Mouse (Mus musculus): ENCODE measurements at regions not wholly inside any gene's neighbourhood (a gene's known extent, or its start where the extent isn't known, plus 50 kb on each side); places are given as distances from the start of the nearest gene placed in this dataset.
A peak's percentile ranks its signal among the peaks of the same experiment; 100 is the strongest.

- DNase-seq (ENCODE audit: low spot score in 2 of 2) = no peak
These were observed 284.3 kb downstream of the 3100002H09Rik start for GRCm38 (mm10) chr4:124326301-124326700.

GRCm38 (mm10) chr4:124323589-124323988 is 287.0 kb downstream of the 3100002H09Rik start:
- no peak for DNase-seq (ENCODE audit: low spot score in 2 of 2)

- DNase-seq (ENCODE audit: low spot score in 2 of 2) = no peak
These were observed 289.4 kb downstream of the 3100002H09Rik start for GRCm38 (mm10) chr4:124321221-124321620.

- no peak for DNase-seq (ENCODE audit: low spot score in 2 of 2)
These were observed 293.6 kb downstream of the 3100002H09Rik start for GRCm38 (mm10) chr4:124317042-124317441.

- DNase-seq (ENCODE audit: low spot score in 2 of 2) = no peak
These were observed 298.9 kb downstream of the 3100002H09Rik start for GRCm38 (mm10) chr4:124311657-124312056.

- no peak for DNase-seq (ENCODE audit: low spot score in 2 of 2)
These were observed 300.0 kb downstream of the 3100002H09Rik start for GRCm38 (mm10) chr4:124310594-124310993.

GRCm38 (mm10) chr4:124305871-124306555 is 304.6 kb downstream of the 3100002H09Rik start:
- DNase-seq (ENCODE audit: low spot score in 2 of 2) = no peak

GRCm38 (mm10) chr4:124302950-124303349 is 307.7 kb downstream of the 3100002H09Rik start:
- peak in 1 of 2 experiments; percentile 23 for DNase-seq (ENCODE audit: low spot score in 2 of 2)

GRCm38 (mm10) chr4:124298667-124299437 is 311.8 kb downstream of the 3100002H09Rik start:
- DNase-seq (ENCODE audit: low spot score in 2 of 2) = no peak

- DNase-seq (ENCODE audit: low spot score in 2 of 2) = no peak
These were observed 318.3 kb downstream of the 3100002H09Rik start for GRCm38 (mm10) chr4:124292254-124292653.

GRCm38 (mm10) chr4:124291767-124292166 is 318.8 kb downstream of the 3100002H09Rik start:
- DNase-seq (ENCODE audit: low spot score in 2 of 2) = no peak

- no peak for DNase-seq (ENCODE audit: low spot score in 2 of 2)
These were observed 323.1 kb downstream of the 3100002H09Rik start for GRCm38 (mm10) chr4:124287471-124287870.

GRCm38 (mm10) chr4:124278681-124279080 is 331.9 kb downstream of the 3100002H09Rik start:
- no peak for DNase-seq (ENCODE audit: low spot score in 2 of 2)

- DNase-seq (ENCODE audit: low spot score in 2 of 2) = no peak
These were observed 333.0 kb downstream of the 3100002H09Rik start for GRCm38 (mm10) chr4:124277456-124278181.

- no peak for DNase-seq (ENCODE audit: low spot score in 2 of 2)
These were observed 333.7 kb downstream of the 3100002H09Rik start for GRCm38 (mm10) chr4:124276741-124277455.

GRCm38 (mm10) chr4:124272002-124272401 is 338.6 kb downstream of the 3100002H09Rik start:
- DNase-seq (ENCODE audit: low spot score in 2 of 2) = no peak

GRCm38 (mm10) chr4:124268404-124268803 is 342.2 kb downstream of the 3100002H09Rik start:
- DNase-seq (ENCODE audit: low spot score in 2 of 2) = no peak

- no peak for DNase-seq (ENCODE audit: low spot score in 2 of 2)
These were observed 344.0 kb downstream of the 3100002H09Rik start for GRCm38 (mm10) chr4:124266573-124266972.

GRCm38 (mm10) chr4:124265527-124265926 is 345.1 kb downstream of the 3100002H09Rik start:
- DNase-seq (ENCODE audit: low spot score in 2 of 2) = peak; percentile 15 to 16

GRCm38 (mm10) chr4:124257006-124257405 is 339.2 kb upstream of the 4930535I16Rik start:
- DNase-seq (ENCODE audit: low spot score in 2 of 2) = no peak

- DNase-seq (ENCODE audit: low spot score in 2 of 2) = no peak
These were observed 338.7 kb upstream of the 4930535I16Rik start for GRCm38 (mm10) chr4:124256515-124256914.

- DNase-seq (ENCODE audit: low spot score in 2 of 2) = no peak
These were observed 337.3 kb upstream of the 4930535I16Rik start for GRCm38 (mm10) chr4:124255183-124255543.
